Mouse (Mus musculus): ENCODE data around the gene Tlr8.
"Not testable (repeated sequence)": the region's sequence is repeated elsewhere in the genome, so short reads cannot be mapped to it uniquely, and the experiment has no call there.

The Tlr8 gene

DNA sequence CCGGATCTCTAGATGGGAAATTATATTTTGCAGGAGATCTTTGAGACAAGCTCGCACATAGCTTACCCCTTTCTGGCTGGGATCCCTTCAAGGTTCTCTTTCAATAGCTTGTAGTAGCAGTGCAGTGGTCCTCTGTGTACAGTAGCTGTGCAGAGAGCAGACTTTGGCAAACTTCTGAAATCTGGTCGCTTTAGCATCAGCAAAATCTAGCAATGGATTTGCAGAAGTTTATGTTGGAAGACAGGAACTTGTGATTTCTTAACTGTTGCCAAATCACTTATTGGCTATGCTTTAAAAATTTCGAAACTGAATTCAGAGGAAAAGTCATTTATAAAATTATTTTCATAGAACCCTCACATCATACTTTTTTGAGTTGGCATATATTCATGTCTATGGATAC lies at the start of gene Tlr8:
Tlr8 (minus strand) TSS at position 244 of the 400 bp plus-strand sequence.
- DNase-seq (ENCODE audit: low read depth, low spot score), result no peak

DNA sequence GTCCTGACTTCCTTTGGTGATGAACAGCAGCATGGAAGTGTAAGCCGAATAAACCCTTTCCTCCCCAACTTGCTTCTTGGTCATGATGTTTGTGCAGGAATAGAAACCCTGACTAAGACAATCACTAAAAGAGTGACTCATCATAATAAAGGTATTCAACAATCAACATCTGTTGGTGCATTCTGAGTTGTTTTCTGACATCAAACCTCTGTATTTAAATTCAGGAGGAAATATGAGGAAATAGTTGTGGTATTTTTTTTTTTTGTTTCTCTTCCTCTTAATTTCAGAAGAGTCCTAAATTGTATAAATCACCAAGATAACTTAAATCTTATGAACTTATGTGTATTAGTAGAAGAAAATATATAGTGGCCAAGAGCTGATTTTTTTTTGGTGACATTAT lies 37.9 kb upstream of the Tlr8 start:
- DNase-seq (ENCODE audit: low read depth, low spot score), result not testable (repeated sequence)

DNA sequence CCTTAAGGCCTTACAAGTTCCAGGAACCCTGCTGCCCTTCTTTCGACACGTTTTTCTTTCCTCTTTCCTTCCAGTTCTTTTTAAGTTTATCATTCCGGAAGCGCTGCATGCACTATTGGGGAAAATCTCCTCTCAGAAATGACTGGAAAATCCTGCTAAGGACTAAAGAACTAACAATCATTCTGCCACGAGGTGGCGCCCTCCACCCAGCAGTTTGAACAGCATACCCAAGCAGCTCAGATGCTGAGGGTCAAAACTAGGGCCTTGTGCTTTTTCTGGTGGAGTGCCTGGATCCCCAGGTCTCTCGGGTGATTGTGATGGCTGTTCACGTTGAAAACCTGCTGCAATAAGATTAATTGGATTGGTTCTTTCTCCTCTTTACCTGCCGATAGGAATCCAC lies 12.8 kb upstream of the Tlr8 start:
- DNase-seq (ENCODE audit: low read depth, low spot score), result peak; percentile 27

DNA sequence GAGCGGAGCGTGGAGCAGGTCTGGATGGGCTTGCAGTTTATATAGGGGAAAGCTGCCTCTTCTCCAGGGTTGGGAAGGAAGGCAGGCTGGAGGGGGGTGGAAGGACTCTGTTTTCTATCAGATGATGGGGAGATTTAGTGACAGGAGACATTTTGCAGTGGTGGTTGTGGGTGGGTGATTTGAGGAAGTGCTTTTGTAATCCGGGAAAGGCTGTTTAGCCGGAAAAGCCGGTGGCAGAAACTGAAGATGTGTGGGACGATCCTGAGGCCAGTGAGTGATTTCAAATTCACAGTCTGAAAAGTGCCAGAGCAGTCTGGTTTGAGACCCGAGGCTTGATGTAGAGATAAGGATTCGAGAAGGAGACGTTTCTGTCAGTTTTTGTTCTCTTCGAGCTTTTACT lies 12.4 kb upstream of the Tlr8 start:
- DNase-seq (ENCODE audit: low read depth, low spot score), result no peak

DNA sequence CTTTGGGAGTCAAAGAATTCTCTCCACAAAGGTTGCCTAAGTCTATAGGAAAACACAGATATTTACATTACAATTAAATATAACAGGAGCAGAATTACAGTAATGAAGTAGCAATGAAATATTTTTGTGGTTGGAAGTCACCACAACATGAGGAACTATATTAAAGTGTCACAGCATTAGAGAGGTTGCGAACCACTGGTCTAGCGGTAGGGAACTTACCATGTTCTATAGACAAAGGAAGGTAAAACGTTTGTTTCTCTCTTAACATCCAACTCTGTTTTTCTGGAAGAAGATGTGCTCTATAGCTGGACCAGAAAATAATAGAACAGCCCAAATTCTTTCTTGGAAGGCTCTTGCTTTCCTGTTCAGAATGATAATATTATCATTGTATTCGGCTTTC lies 599 bp downstream of the Tlr8 start:
- no peak for DNase-seq (ENCODE audit: low read depth, low spot score)

DNA sequence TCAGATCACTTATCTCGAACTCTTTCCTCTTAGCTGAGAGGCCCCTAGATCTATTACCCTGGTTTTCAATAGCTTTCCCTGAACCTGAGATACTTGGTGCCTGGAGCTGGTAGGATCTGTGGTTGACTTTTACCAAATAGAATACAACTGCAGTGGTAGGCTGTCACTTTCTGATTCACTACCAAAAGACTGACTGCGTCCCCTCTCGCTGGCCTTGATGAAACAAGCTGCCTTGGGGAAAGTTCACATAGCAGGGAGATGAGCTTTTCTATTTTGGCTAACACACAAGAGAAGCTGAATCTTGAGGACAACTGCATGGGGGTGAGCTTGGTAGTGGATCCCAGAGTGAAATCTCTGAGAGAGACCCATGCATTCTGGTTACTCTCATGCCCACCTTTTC lies 22.4 kb downstream of the Tlr8 start:
- DNase-seq (ENCODE audit: low read depth, low spot score), result no peak

DNA sequence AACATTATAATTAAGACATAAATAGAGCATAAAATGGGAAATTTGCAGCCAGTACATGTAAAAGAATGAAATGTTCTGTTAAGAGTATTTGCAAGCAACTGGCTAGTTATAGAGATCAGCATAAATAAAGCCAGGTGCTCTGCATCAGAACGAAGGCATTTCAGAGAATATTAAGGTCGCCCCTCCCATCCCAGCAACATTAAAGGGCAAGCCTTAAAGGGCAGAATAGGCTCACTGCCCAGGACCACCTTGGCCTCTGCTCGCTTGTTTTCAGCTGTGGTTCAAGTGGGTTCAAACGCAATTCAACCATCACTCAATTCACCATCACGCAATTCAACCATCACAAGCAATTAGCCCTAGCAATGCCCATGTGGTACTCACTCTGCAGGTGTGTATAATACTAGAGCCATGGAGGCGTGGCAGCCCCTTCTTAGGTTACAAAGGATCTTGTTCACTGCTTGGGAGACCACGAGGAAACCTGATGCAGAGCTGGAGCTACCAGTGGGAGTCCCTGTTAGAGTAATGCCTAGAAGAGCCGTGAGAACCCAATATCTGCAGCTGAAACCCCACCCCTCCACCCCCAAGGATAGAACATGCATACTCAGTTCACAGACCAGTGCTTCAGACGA lies 24.7 kb downstream of the Tlr8 start:
- DNase-seq (ENCODE audit: low read depth, low spot score), result no peak

DNA sequence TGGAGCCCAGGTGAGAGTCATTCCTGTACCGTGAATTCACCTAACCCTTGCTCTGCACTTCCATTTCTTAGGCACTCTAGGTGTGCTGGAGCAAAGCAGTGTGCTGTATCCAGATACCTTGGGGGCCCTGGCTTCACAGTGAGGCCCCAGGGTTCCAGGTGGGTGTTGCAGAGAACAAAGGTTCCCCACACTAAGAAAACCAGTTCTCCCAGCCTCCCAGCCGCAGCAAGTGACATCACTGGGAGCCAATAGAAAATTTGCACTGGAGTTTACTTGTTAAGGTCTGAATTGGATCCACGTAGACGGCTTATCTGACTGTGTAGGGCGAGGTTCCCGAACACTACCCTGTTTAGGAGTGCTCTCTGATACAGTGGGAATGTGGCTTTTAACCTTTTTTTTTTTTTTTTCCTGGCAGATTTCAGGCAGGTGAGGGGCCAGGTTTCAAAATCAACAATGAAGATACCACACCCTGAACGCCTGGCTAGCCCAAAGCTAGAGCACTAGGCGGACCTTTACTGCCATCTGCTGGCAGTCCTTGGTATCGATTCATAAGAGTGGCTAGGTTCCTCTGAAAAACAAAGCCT lies 30.9 kb downstream of the Tlr8 start:
- DNase-seq (ENCODE audit: low read depth, low spot score), result no peak

DNA sequence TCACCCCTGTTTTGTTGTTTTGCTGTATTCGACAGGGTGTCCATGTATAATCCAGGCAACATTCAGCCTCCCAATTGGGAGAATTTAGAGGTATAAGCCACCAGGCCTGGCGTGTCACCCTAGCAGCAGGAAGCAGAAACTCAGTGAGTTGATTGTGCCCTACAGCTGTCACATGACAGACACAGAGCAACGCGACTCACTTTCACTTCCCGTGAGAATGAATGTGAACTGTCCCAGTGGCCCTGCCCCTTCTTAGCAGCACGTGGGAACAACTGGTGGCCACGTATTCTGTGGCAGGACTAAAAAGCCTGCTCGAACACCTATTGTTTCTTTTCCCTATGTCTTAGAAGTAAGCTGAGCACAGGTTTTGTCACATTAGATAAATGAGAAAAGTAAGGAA lies 33.0 kb downstream of the Tlr8 start:
- DNase-seq (ENCODE audit: low read depth, low spot score), result no peak

DNA sequence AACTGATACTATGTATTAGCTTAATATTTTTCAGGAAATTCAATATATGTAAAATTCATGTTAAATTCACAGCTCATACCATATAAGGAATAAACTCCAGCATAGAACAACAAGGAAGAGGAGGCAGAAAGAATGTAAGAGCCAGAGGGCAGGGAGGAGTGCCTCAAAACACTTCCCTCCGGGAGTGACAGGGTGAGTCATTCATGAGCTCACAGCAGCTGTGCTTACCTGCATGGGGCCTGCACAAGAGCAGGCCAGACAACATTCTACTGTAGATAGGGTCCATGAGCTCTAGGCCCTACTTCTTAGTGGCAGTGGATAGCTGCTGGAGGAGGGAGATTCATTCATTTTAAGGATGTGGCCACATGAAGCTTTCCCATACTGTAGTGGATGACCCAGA lies 34.3 kb downstream of the Tlr8 start:
- DNase-seq (ENCODE audit: low read depth, low spot score), result no peak

DNA sequence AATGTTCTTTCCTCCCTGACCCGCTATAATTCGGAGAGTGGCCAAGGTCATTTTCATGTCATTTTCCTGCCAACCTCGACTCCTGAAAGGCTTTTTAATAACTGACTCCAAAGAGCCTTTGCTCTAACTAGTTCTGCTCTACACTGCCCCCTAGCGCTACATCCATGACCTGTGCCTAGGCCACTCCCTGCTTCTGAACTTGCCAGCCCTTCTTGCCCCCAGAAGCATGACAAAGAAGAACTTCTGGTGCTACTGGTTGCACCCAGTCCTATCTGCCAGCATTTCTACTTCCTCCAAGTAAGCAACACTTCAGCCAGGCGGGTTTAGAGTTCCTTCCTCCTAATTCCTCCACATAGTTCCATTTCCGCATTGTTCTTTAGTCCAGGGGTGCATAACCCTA lies 34.9 kb downstream of the Tlr8 start:
- no peak for DNase-seq (ENCODE audit: low read depth, low spot score)

DNA sequence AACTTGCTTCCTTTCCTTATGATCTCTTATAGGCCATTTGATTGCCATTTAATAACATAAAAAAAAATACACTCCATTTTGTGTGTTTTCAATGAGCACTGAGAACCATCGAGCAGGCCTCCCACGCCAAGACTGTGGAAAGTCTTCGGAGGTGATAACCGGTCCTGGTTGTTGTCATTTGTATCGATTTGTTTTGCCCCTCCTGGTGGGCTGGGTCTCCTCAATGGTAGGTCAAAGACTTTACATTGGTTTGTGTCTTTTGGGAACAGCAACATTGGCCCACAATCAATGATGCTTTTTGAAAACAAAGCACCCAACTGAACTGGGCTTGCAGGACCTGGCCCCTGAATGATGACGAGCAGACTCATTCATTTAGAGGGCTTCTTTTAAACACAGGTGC lies 36.4 kb downstream of the Tlr8 start:
- DNase-seq (ENCODE audit: low read depth, low spot score), result no peak

DNA sequence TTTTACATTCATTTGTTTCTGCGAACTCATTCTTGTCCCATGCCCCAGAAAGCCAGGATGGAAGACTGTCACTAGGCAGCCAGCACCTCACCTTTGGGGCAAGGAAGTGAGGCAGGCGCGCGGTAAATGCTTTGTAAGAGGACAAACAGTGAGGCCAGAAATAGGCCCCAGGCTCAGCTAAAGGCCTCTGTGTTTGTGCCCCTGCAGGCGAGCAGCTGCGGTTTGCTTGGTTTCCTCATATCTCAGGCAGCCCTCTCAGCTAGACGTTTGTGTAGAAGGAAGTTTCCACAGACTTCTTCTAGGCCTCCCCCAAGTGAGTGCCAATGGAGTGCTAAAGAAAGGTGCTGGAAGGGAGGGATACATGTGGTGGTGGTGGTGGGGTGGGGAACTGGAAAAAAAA lies 37.0 kb downstream of the Tlr8 start:
- DNase-seq (ENCODE audit: low read depth, low spot score), result no peak

DNA sequence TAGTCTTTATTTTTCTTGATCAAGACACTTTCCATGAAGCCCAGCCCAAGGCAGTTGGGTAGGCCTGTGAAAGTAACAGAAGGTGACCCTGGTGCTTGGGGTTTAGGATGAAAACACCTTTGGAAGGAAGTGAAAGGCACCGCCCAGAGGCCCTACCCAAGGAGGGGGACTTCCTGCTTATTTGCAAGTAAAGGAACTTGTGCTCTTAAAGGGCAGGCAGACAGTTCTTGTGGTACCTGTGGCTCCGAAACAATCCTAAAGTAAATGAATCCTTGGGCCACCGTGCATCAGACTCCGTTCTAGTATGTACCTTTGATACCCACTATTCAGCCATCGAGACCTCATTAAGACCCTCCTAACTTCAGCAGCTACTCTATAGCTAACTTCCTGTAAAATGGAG lies 37.6 kb downstream of the Tlr8 start:
- no peak for DNase-seq (ENCODE audit: low read depth, low spot score)

DNA sequence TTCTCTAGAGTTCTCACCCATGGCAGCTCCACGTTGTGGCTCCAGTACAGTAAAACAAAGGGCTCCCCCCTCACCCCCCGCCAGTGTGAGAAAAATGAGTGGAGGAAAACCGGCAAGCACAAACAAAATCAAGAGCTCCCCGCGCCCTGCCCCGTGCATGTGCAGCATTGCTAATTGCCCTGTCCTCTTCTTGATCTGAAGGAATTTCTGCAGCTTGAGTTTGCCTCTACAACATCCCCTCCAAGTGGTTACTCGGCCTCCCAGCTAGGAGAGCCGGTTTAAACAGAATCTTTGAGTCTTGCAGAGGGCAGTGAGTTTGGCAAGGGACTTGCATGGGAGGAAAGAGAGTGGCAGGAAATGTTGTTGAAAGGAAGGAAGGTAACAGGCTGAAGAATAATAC lies 51.4 kb downstream of the Tlr8 start:
- no peak for DNase-seq (ENCODE audit: low read depth, low spot score)

DNA sequence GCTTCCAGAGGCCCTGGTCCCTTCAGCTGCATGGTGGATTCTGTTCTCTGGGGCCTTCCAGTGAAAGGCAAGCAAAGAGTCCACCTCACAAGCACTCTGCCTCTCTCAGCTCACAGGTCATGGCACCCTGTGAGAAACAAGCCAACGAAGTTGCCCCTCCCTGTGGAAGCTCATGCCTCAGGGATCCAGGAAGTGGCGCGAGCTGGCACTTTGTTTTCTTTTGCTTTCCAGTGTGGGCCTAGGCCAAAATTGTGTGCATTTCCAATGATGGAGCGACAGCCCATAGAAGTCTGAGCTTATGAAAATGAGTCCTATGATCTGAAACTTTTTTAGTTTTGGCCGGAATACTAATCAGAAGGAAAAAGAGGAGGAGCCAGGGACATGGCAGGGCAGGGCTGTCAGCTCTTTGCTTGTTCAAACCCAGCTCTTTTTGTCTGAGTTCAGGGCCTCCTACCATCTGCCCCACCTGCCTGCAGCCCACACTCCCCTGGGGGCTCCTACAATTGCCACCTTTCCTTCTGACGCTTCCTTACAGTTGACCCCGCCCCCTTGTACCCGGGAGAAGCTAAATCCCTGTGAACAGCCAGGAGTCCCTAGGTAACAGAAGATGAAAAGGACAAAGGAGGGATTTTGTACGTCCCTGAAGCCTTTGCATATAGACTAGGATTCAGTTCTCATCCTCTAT lies 52.1 kb downstream of the Tlr8 start:
- DNase-seq (ENCODE audit: low read depth, low spot score), result no peak

DNA sequence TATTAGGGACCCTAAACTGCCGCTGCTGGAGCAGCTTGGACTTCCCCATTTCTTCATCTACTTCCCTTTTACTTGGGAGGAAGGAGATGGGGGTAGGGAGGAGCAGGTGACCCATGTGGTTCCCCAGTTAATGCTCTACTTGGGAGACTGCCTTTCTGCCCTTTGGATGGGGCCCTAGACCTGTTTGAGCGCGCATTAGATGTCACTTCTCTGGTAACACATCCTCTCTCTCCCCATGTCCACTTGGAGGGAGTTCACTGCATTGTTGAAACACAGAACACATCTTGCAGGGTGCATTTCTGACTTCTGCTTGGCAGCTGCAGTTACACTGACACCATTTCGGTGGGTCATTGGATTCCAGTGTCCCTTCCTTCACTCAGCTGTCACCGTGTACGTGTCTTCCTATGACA lies 53.8 kb downstream of the Tlr8 start:
- no peak for DNase-seq (ENCODE audit: low read depth, low spot score)

DNA sequence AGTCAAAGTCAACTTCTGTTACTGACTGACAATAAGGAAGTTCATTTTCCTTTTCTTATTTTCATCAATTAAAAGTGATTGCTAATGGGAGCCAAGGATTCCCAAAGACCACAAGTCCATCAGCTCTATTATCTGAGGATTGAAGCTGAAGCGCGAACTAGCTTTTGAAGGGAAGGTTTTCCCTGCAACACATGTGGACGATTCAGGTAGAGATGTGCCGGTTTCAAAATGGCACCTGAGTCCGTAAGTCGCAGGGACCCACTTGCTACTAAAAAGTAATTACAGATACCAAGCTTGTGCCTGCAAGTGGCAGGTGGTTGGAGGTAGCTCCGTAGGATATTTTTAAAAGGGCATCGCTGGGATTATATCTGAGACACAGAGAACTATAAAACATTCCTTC lies 54.3 kb downstream of the Tlr8 start:
- no peak for DNase-seq (ENCODE audit: low read depth, low spot score)

DNA sequence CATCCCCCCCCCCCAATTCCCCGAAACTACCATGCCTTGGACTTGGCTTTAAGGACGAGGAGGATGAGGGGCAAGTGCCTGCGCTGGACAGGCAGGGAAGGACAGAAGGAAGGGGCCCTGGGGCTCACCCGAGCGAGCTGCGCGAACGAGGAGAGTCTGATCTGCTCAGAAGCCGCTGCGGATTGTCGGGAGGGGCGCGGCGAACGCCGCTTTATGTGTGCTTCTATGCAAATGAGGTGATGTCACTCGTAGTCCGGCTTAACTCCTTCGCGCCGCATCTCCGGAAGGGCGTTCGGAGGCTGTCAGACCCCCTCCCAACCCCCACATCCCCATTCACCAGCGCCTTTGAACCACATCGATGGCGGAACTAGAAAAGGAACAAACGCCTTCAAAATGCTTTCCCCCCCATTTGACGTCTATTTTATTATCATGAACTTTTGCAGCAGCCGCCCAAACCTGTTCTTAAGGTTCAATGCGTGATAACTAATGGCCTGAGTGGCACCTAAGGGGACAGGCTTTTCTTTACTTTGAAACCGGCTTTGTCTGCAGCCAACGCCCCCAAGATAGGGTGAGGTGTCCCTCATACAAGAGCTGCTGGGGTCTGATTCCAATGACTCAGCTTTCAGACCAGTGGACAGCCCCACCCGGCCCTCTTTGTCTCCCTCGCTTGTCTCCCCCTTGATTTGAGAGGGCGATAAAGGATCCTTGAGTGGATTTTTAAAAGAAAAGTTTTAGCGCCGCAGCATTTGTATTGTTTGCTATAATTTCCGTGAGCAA lies 55.0 kb downstream of the Tlr8 start, which contains the start of gene Tmsb4x:
Tmsb4x (minus strand) TSS at position 338 of the 777 bp plus-strand sequence.
- DNase-seq (ENCODE audit: low read depth, low spot score), result peak; percentile 79

DNA sequence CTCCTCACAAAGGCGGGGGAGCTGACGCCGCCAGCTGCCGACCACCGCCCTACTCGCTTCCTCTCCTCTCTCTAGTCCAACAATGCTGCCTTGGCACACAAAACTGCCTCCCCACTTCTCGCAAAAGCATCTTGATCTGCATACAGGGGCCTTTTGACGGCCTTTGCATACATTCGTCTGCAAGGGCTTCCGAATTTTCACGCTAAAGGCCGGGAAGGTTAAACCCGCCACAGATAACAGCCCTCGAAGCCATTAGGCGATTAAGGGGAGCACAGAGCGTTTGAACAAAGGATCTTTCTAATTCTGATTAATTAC lies 55.7 kb downstream of the Tlr8 start:
- DNase-seq (ENCODE audit: low read depth, low spot score), result no peak

DNA sequence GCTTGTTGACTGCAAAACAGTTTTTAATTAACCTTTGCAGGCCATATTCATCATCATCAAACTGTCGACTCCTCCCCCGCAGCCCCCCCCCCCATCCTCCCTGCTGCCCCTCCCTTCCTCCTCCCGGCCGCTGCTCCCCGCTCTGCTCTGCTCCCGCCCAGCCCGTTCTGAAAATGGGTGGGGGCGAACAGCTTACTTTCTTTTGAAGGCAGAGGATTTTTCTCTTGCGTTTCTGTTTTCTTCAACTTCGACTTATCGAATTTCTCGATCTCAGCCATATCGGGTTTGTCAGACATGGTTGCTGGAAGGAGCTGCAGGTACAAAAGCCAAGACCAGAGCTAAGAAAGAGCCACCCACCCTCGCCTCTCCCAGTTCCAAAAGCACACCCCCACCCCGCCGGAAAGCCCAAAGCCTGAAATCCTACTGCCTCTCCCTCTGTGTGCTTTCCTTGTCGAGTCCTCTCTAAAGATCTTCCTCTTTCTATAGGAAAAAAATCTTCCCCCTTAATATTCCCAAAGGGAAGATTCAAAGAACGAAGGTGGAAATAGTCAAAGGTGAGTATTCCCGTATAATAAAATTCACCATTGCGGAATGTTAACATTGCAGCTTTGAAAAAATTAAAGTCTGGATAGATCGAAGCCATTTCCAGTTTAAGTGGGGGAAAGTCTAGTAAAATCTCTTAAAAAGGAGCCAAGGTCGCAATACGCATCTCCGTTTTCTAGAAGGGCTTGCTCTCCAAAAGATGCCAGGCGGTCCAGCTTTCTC lies 56.2 kb downstream of the Tlr8 start:
- no peak for DNase-seq (ENCODE audit: low read depth, low spot score)
